Mouse (Mus musculus): Measurements from ENCODE around the gene Vipr2. TPM values are rescaled to one million over a fixed set of nuclear protein-coding genes. Genes with fewer than 3 reads are reported as not detected.

Vipr2 gene
- polyA plus RNA-seq, 1 experiment, result 1.0 TPM

DNA sequence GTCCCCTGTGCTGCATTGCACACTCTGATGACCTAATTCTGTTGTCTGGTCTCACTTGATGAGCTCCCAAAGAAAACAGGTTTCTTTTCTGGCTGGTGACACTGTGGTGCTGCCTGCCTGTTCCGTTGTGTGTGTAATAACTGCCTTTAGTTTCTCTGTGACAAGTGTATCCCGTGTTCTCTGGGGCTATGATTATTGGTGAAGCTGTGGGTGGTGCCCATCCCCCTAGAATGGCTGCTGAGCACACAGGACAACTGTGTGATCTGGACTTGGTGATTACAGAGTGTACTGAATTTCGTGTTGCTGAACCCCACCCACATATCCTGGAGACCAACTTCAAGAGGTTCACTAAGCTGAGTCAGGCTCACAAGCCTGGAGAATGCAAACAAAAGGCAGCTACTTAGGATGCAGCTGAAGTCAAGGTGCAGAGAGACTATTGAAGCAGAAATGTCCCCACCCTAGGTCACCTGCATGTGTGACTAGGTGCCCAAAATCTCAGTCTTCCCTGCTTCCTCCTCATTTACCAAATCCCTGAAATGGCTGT, 18.9 kb downstream of the Vipr2 start:
- DNase-seq (ENCODE audit: low read depth), result no peak

DNA sequence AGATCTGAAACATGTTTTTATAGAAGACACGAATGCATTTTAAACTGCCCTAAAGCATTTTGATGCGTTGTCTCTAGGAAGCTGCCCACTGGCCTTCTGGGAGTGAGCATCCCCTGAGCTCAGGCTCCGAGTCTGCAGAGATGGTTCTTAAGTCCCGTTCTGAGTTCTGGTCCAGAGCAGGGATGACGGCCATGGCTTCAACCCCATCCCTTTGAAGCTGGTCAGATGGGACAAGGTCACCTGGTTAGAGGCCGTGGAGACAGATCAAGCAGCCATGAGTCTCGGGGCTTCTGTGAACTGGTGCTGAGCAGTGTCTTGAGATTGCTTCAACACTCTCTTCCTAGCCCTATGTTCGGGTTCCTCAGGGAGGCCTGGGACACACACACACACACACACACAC, 19.6 kb downstream of the Vipr2 start:
- no peak for DNase-seq (ENCODE audit: low read depth)

DNA sequence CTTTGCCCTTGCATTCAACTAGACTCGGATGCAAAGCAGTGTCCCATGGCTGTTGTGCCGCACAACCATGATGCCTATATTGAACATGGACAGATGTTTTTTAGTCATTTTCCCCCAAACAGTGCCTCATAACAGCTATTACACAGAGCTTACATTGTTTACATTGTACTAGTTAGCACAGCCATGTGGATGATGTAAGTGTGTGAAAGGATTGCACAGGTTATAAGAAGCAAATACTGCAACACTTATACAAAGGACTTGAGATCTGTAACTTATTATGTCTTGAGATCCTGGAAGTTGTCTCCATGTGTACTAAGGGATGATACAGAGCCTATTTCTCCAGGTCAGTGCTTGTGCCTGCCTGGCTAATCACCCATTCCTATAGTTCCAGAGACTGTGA, 24.4 kb downstream of the Vipr2 start:
- no peak for DNase-seq (ENCODE audit: low read depth)

GRCm38 (mm10) chr12:116109451-116110353, 32.2 kb downstream of the Vipr2 start:
- DNase-seq (ENCODE audit: low read depth), result no peak

DNA sequence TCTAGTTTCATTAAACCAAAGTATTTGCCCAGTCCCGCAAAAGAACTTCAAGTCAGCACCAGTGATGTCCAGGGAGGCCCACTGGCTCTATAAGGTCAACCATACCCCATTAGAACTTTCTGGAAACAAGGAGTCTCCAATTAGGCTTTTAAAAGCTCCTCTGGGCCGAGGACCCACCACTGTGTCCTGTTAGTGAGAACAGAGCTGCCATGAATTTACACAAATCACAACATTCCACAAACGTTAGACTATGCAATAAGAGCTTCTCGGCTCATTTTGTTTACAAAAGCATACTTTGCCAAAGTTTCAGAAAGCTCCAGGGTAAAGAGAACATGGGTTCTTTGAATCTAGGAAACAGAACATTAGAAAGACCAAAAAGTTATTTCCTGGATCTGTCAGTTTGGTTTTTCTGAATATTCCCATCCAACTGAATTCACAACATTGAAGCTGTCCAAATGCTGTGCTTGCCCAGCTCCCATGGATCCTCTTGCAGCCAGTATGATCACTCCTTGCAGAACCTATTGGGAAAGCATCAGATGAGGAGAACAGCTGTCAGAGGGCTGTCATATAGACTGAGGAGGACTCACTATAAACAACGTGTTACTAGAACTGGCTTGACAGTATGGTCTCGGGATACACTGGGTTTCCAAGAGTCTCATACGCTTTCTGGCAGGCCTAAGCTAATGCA, 33.6 kb downstream of the Vipr2 start:
- DNase-seq (ENCODE audit: low read depth), result no peak

DNA sequence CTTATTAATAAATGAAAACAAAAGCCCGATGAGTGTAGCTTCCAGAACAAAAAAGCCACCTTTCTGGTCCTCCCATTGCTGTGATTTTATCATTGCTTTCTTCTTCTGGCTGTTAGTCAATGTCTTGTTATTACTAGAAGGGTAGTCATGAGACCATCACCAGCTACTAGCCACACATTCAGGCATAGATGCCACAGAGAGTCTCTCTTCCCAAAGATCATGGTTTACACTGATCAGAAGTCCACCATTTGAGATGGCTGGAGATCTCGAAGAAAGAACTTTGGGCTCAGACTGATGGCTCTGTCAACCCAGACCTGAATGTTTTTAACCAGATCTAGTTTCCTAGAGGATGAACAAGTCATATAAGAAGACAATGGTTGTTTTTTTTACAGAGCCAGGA, 38.3 kb downstream of the Vipr2 start:
- DNase-seq (ENCODE audit: low read depth), result no peak

- no peak for DNase-seq (ENCODE audit: low read depth)
Observed at GRCm38 (mm10) chr12:116116455-116116854, 38.9 kb downstream of the Vipr2 start.

- no peak for DNase-seq (ENCODE audit: low read depth)
Observed at GRCm38 (mm10) chr12:116117352-116117929, 39.9 kb downstream of the Vipr2 start.

- no peak for DNase-seq (ENCODE audit: low read depth)
Observed at GRCm38 (mm10) chr12:116119001-116119400, 41.5 kb downstream of the Vipr2 start.

DNA sequence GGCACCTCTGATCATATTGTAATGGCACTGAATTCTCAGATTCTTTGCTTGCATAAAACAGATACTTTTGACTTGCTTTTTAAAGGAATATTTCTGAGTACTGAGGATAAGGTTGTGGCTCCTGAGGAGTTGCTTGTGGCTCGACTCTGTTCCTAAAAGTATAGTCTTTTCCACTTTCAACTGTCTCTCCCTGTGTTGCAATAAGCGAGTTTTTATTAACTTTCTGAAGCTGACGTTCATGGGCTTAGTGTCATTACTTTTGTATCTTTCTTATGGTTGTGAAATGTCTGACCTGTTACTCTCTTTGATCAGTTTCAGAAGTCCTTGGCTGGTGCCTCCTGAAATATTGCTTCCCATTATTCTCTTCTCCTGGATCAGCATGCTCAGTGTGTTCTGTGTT, 46.3 kb downstream of the Vipr2 start:
- no peak for DNase-seq (ENCODE audit: low read depth)

DNA sequence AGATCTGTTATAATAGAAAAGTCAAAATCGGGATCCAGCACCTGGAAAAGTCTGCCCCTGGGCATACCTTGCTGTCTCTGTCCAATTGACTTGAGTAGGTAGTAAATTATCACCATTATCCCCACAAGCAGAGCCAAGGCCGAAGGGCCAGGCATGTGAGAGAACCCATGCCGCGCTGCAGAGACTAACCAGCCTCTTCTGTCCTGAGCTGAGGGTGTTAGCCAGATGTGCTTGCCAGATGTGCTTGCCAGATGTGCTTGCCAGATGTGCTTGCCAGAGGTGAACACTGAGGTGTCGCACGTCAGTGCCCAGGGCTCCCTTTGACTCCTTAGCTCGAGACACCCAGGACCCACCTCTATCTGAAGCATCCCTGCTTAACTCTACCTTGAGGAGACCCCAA, 53.4 kb downstream of the Vipr2 start:
- DNase-seq (ENCODE audit: low read depth), result no peak

GRCm38 (mm10) chr12:116132909-116133308, 55.4 kb downstream of the Vipr2 start:
- no peak for DNase-seq (ENCODE audit: low read depth)

- no peak for DNase-seq (ENCODE audit: low read depth)
Observed at GRCm38 (mm10) chr12:116135906-116136305, 58.4 kb downstream of the Vipr2 start.

- DNase-seq (ENCODE audit: low read depth), result no peak
Observed at GRCm38 (mm10) chr12:116138322-116139205, 61.0 kb downstream of the Vipr2 start.

DNA sequence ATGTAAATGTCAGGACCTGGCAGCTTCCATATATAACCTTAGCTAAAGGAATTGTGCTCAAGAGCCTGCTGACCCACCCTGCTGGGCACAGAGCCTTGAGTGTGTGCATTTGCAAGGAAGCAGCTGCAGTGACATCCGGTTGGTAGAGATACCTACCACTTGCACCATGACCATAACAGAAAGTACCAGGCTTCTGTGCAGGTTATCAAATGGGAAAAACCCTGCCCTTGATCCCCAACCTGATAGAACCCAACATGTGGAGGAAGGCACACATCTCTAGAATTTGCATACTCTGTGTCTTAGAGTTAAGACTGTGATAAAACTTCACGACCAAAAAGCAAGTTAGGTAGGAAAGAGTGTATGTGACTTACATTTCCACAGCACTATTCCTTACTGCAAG, 63.1 kb downstream of the Vipr2 start:
- DNase-seq (ENCODE audit: low read depth), result no peak

DNA sequence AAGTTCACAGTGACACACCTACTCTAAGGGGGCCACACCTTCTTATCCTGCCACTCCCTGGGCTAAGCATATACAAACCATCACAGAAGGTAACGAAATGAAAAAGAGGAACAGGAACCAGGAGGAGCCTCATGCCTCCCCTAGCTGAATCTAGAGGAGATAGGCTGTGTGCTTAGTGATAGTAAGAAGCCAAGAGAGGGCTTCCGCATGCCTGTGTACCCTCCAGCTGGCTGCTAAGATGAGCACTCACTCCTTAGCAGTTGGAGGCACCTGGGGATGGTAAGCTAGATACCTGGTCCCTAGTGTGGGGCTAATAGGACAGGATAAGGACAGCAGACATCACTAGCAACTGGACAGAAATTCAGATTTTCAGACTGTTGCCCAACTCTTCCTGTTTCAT, 64.3 kb downstream of the Vipr2 start:
- no peak for DNase-seq (ENCODE audit: low read depth)

DNA sequence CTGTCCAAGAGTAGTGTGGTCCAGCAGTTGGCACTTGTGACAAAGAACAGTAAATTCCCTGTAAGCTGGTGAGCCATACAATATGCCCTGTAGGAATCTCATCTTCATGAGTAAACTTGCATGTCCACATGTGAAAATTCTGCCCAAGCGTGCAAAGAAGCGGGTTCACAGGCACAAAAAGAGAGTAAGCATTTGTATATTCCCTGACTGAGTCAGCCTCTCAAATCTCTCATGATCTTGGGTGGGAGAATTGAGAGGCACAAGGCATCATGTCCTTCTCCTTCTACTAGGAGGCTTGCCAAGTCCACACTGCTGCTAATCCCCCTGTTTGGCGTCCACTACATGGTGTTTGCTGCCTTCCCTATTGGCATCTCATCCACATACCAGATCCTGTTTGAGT, 64.9 kb downstream of the Vipr2 start:
- DNase-seq (ENCODE audit: low read depth), result no peak

DNA sequence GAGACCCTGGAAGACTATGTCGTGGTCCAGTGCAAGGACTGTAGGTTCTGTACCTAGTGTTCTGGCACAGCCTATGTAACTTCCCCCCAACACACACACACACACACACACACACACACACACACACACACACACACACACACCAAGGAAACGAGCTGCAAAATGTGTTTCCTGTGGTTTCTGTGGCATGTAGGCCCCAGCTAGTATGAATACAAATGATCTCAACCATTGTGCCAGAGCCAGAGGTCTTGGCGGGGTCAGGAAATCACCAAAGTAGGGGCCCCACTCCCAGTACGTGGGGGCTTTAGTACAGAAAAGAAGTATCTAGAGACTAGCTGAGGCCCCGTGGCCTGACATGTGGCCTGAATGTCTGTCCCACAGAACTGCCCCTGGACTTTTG, 67.7 kb downstream of the Vipr2 start:
- DNase-seq (ENCODE audit: low read depth), result no peak

- no peak for DNase-seq (ENCODE audit: low read depth)
Observed at GRCm38 (mm10) chr12:116145686-116146085, 68.2 kb downstream of the Vipr2 start.

DNA sequence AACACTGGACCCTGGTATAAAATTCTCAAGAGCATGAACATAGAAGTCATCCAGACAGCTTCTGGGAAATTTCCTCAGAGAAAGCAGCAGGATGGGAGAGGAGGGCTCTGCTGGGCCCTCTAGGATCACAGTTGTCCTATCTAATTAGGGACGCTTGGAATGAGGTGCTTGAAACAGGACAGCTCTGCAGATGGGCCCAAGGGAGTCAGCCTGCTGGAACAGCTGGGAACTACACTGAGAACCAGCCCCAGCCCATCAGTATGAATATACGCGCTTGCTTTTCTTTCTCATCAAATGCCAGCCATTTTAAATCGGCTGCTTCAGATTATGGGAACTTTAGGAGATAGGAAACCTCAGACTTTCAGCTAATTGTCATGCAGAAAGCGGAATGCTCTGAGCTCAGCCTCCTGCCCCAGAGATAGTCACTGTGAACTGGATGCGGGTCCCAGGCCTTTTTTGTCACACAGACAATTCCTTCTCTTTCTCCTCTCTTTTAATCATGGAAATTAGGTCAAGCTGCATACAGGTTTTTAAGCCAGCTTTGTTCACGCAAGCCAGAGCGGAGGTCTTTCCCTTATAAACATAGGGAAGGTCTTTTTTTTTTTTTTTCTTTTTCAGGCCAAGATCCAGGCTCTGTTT, 69.6 kb downstream of the Vipr2 start:
- DNase-seq (ENCODE audit: low read depth), result no peak

GRCm38 (mm10) chr12:116152866-116153428, 75.4 kb downstream of the Vipr2 start:
- no peak for DNase-seq (ENCODE audit: low read depth)
